Mouse (Mus musculus) lung, adult 2 months (tissue): ENCODE measurements around the gene Scrn2. TPM values are rescaled to one million over a fixed set of nuclear protein-coding genes. Genes with fewer than 3 reads are reported as not detected.

ENCODE experiments used
- DNase-seq: peaks from one replicate; pipeline ENCODE4 v3.0.0; 2022
- H3K4me1 ChIP-seq: fragments of 200-500 bp; 2 replicates; pipeline ENCODE4 v1.6.1; 2011; ENCODE audit warnings: low read length; ENCODE audit not compliant: control insufficient read depth, insufficient read depth
- H3K4me3 ChIP-seq: fragments of 200-500 bp; replicated peaks from 2 replicates; pipeline ENCODE3; 2011; ENCODE audit warnings: low read depth, mild to moderate bottlenecking, control low read depth, low read length; ENCODE audit errors: extremely low read depth
- CTCF ChIP-seq: fragments of 200-500 bp; IDR thresholded peaks from 2 replicates; pipeline ENCODE4 v1.5.1; 2011; ENCODE audit warnings: mild to moderate bottlenecking, low read length, control low read depth; ENCODE audit not compliant: insufficient read depth
- POLR2A ChIP-seq: fragments of 200-500 bp; IDR thresholded peaks from 2 replicates; pipeline ENCODE4 v1.6.1; 2011; ENCODE audit warnings: low read depth, mild to moderate bottlenecking, control low read depth, low read length, borderline replicate concordance; ENCODE audit errors: extremely low read depth
- WGBS: fragments of 180-500 bp; shearing (Covaris S2); methylation state at CpG from one replicate; pipeline ENCODE4 v1.1.7; 2018; 5-methylcytosine and 5-hydroxymethylcytosine counted together
- polyA plus RNA-seq: library from polyadenylated mRNA; depleted of rRNA; stranded (reverse); fragments of >200 nt; gene quantifications from 2 replicates; pipeline ENCODE4 v1.2.3, GENCODE M21; 2012; rRNA removed

Gene Scrn2
- polyA plus RNA-seq: 16.2 and 20.2 TPM in 2 replicates

DNA sequence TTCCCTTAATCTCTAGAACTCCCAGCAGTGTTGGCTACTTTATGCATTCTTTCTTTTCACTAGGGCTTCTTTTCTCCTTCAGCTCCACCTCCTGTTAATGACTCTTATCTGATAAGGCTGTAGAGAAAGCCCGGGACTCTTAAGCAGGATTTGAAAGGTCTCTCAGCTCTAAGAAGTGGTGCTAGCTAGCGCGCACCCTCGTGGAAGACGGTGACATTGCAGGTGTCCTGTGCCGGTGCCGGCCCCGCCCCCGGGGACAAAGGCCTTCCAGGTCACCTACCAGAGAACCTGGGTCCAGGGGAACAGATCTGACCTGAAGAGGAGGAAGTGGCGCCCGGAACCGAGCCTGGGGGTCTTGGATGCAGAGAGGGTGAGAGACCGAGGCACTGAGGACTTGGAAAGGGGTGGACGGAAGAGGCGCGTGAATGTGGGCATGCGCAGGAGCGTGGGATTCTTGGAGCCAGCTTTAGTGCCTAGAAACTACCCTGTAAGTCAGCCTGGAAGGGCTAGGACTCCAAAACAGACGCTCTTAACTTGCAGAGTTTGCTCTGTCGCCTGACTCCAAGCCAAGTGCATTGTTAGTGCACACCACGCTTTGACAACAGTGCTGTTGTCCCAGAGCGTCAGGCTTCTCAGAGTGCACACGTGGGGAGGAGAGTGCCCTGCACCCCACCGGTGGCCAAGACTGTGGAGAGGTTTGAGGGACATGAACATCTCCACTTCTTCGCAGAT, at the start of gene Scrn2:
Gene Scrn2, plus strand, starts transcription at position 253 of the 732 bp plus-strand sequence.
- TF ChIP-seq CTCF (peak; percentile 83), POLR2A (no peak)
- peak; percentile 88 for DNase-seq
- WGBS: under 1% methylated on average over 25 of the region's 25 CpGs
- H3K4me1 ChIP-seq: peaks cover 9% of the 10 kb centered on the region
- H3K4me3 ChIP-seq: peak within 1 kb of the TSS; percentile 93

DNA sequence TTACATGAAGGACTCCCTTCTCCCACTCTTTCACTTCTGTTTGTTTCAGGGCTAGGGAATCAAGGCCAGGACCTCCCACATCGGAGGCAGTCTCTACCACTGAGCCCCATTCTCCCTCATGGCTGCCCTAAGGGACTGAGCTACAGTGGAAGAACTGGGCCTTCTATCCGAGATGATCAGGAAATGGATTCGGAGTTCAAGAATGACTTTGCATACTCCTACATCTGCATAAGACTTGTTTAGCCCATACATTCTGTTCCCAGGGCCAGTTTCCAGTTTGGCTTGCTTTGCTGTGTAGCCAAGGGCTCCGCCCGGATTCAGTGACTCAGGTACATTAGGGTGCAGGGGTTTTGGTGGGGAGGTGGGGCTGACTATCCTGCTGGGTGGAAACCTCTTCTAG, 49.7 kb upstream of the Scrn2 start:
- TF ChIP-seq CTCF: no peak
- no peak for TF ChIP-seq POLR2A
- 78% methylated on average over 5 of the region's 5 CpGs for WGBS
- no peak for DNase-seq
- H3K4me1 ChIP-seq: peaks cover 8% of the 10 kb centered on the region
- no peak overlapping the region for H3K4me3 ChIP-seq

DNA sequence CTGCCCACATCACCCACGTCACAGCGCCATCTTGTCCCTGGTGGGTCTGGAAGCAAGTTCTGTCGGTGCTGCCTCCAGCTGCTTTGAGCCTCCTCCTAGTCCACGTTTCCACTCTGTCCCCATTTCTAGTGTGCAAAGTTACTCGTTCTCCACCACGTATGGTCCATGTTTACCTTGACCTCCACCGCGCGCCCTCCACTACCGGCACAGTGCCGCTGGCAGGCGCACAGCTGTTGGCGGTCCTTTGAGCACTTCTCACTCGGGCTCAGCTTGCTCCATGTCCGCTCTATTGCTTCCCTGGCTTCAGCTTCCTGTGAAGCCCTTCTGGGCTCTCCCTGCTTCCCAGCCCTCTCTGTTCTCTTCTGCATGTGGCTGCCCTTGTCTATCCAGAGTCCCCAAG, 48.3 kb upstream of the Scrn2 start:
- no peak for DNase-seq
- 58% methylated on average over 15 of the region's 15 CpGs for whole genome bisulfite sequencing
- H3K4me3 ChIP-seq: no peak overlapping the region
- peaks cover 4% of the 10 kb centered on the region for H3K4me1 ChIP-seq
- no peak for TF ChIP-seq POLR2A
- no peak for TF ChIP-seq CTCF

DNA sequence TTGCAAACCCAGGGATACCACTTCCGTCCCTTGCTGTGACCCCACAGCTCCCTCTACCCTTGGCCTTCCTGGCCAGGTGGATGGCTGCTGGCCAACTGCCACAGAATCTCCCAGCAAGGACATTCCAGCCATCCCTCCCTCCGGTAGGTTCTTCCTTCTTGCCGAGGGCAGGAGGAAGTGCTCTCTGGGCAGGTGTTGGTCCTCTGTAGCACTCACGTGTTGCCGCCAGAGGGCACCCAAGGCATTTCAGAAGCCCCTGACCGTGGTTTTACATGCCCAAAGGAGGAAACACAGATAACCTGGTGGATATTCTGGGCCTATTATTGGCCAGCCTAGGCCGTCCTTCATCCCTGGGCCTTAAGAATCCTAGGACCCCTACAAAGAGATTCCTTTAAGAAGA, 47.4 kb upstream of the Scrn2 start:
- no peak for TF ChIP-seq POLR2A
- peak; percentile 92 for TF ChIP-seq CTCF
- 1% methylated on average over 7 of the region's 7 CpGs for WGBS
- Histone ChIP-seq H3K4me1 (peaks cover 4% of the 10 kb centered on the region), H3K4me3 (no peak overlapping the region)
- peak; percentile 73 for DNase-seq

DNA sequence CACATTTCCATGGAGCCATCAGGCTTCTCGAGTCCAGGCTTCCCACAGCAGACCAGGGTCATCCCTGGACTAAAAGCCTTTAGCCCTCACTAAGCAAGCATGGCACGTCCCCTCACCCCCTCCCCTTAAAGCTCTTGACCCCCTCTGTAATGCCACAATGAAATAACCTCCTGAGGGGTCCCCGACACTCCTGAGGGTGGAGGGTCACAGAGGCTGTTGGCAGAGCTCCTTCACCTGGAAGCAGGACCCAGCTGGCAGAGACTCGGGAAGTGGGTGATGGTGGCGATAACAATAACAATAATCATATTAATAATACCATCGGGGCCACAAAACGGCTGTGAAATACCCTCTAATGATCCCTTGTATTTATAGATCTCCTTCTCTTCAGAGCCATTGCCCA, 46.9 kb upstream of the Scrn2 start, which contains the start of gene Sp2:
Gene Sp2, minus strand, starts transcription at position 101 of the 400 bp plus-strand sequence.
- no peak for DNase-seq
- 65% methylated on average over 7 of the region's 7 CpGs for WGBS
- Histone ChIP-seq H3K4me3 (no peak within 1 kb of the TSS), H3K4me1 (peaks cover 4% of the 10 kb centered on the region)
- TF ChIP-seq POLR2A: no peak
- no peak for TF ChIP-seq CTCF

DNA sequence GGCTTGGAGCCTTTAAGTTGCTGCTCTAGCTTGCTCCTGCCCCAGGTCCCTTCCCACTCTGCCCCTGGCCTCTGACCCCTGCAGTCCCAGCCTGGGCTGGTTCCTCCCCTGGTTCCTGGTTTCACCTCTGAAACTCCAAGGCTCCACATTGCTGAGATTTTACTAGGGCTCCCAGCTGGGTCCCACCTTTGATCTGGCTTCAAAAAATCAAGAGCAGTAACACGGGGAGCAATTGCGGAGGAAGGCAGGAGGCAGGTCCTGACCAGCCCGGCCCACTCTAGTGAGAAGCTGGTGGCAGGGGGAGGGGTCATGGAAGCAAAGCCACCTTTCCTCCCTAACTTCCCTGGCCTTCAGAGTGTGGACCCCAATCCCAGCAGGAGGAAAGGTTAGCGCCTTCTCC, 44.8 kb upstream of the Scrn2 start:
- H3K4me1 ChIP-seq: peaks cover 3% of the 10 kb centered on the region; the same call in 1 of the 2 replicates
- 59% methylated on average over 4 of the region's 4 CpGs for WGBS
- H3K4me3 ChIP-seq: no peak overlapping the region
- TF ChIP-seq POLR2A: no peak
- DNase-seq: no peak

DNA sequence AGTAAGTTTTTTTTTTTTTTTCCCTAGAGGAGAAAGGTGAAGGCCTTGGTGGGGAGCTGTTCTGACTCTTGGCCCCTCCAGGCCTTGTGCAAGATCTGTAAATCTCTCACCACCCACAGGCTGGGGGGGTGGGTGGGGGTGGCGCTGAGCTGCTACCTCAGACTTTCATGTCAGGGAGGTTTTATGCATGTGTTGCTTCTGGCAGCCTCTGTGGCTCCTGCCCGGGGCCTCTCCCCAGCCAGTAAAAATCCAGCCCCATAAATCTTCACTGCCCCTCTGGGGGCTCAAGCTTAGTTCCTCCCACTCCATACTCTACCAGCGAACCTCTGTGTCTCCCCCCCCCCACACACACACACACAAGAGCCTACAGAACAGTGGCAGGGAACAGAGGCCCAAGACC, 43.3 kb upstream of the Scrn2 start:
- TF ChIP-seq CTCF (no peak), POLR2A (no peak)
- H3K4me1 ChIP-seq: peaks cover 3% of the 10 kb centered on the region; the same call in 1 of the 2 replicates
- DNase-seq: no peak
- no peak overlapping the region for H3K4me3 ChIP-seq
- 53% methylated on average over 3 of the region's 3 CpGs for WGBS

DNA sequence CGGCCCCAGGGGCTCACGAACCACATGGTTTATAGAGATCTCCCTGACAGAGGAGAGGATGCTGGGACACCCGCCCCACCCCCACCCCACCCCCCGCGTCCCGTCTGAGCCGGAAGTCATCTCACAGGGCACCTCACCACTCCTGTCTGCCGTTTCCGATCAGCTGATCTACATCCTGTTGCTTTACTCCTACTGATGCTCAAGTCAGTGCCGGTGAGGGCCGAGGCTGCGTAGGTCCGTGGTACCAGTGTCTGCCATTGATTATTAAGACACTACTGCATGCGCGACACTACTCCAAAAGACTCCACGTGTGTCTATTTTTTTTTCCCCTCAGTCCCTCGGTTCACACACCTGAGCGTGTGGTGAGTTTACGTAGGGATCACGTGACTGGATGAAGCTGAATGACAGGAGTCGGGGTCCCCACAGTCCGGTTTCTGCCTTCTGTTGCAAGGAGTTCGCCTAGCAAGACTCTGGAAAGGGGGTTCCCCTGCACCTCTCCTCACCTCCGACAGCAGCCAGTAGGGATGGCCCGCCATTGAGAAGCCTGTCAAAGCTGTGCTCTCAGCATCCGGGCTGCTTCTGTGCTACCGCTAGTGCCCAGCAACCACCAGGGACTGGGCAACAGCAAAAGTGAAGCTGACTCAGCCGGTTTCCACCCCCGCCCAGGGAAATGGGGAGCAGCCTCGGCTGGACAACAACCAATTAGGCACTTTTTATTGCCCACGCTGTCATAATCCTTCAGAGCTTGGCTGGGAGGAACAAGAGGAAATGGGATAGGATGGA, 41.7 kb upstream of the Scrn2 start:
- Histone ChIP-seq H3K4me3 (peak overlapping the region; percentile 1), H3K4me1 (peaks cover 3% of the 10 kb centered on the region; the same call in 1 of the 2 replicates)
- 5% methylated on average over 31 of the region's 31 CpGs for WGBS
- DNase-seq: no peak
- TF ChIP-seq POLR2A (peak; percentile 84; the same call in 1 of the 2 replicates), CTCF (no peak)

DNA sequence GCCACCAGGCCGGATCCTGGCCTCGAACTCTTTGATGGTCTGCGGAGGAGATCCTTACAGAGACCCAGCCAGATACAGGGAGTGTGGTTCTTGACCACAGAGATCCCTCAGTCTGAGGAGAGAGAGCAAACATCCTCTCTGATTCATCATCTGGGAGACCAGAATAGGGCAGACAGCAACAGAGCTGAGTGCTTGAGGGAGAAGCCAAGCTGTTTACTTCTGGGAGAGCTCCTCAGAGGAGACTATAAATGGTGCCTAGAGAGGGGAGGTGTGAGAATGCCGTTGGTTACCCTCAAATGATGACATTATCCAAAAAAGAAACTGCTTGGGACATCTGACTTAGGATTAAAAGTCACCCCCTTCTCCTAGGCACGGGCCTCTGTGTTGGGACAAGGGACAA, 38.2 kb upstream of the Scrn2 start:
- DNase-seq: no peak
- H3K4me1 ChIP-seq: peaks cover 3% of the 10 kb centered on the region; the same call in 1 of the 2 replicates
- TF ChIP-seq POLR2A (no peak), CTCF (no peak)
- H3K4me3 ChIP-seq: no peak overlapping the region
- 69% methylated on average over 5 of the region's 5 CpGs for WGBS
